Mouse (Mus musculus): ENCODE data around the gene Khdc1b.
"Not testable (repeated sequence)": the region's sequence is repeated elsewhere in the genome, so short reads cannot be mapped to it uniquely, and the experiment has no call there.

- TF ChIP-seq CTCF (IDR thresholded peaks at IDR 0.05; ENCODE audit: borderline replicate concordance, insufficient read depth, low read length); POLR2A (IDR thresholded peaks at IDR 0.05; ENCODE audit: low read depth, low read length): not testable (repeated sequence)
Measured at GRCm38 (mm10) chr1:21368031-21368430, 15.3 kb upstream of the Khdc1b start, which contains the start of gene Khdc1c.
